Mouse (Mus musculus): ENCODE data around the gene Zfp994. TPM values are rescaled to one million over a fixed set of nuclear protein-coding genes. Genes with fewer than 3 reads are reported as not detected.
"Not testable (repeated sequence)": the region's sequence is repeated elsewhere in the genome, so short reads cannot be mapped to it uniquely, and the experiment has no call there.

The Zfp994 gene
- 0.11 and 0.25 TPM in 2 replicates for polyA plus RNA-seq (2012; rRNA removed)

DNA sequence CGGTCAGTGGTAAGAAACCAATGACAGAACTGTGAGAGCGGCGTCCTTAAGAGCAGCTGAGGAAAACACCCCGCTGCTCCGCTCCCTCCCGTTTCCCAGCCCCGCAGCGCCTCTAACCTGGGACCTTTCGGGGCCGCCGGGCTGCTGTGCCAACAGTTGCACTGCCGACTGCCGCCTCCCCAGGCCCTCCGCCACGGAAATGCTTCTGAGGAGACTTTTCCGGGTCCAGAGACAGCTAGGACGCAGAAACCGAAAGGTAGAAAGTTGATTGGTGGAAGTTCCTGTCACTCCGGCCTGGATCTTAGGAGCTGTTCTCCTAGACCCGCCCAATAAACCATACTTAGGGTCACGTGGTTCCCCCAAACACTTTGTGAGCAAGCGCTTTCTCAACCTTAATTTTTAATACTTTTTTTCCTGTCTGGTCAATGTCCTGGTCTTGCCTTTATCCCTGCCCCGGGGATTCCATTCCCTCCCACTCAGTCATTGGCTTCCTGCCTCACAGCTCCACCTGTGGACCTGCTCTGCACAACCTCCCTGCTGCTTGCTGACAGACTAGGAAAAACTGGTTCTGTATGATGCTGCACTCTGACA lies at the start of gene Zfp994:
TSS of gene Zfp994 (minus strand) at position 195 of the 591 bp plus-strand sequence.
- H3K27me3 ChIP-seq (ENCODE audit: control insufficient read depth, insufficient read depth, low read length); H3K4me1 ChIP-seq (ENCODE audit: control insufficient read depth, insufficient read depth, low read length); H3K36me3 ChIP-seq (ENCODE audit: control insufficient read depth, insufficient read depth, low read length): not testable (repeated sequence)
- Histone ChIP-seq H3K27ac (ENCODE audit: control insufficient read depth, insufficient read depth, low read depth, low read length) (peak within 1 kb of the TSS; percentile 66; the same call in 1 of the 2 replicates), H3K4me3 (ENCODE audit: control insufficient read depth, low read depth, low read length) (peak within 1 kb of the TSS; percentile 91)

DNA sequence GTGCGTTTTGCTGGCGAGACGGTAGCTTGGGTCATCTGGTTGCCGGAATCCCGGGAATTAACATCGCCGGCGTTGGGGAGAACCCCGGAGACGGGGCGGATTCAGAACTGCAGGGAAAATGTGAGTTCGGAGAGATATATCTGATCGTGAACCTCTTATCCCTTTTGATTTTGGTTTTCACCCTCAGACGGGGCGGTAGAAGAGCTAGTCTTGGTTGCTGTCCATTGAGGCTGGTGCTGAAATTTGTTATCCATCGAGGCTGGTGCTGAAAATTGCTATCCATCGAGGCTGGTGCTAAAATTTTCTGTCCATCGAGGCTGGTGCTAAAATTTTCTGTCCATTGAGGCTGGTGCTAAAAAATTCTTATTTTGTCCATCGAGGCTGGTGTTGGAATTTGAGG lies 5.3 kb upstream of the Zfp994 start:
- H3K4me1 ChIP-seq (ENCODE audit: control insufficient read depth, insufficient read depth, low read length); H3K36me3 ChIP-seq (ENCODE audit: control insufficient read depth, insufficient read depth, low read length); H3K4me3 ChIP-seq (ENCODE audit: control insufficient read depth, low read depth, low read length); H3K27me3 ChIP-seq (ENCODE audit: control insufficient read depth, insufficient read depth, low read length); H3K27ac ChIP-seq (ENCODE audit: control insufficient read depth, insufficient read depth, low read depth, low read length): not testable (repeated sequence)

- H3K27ac ChIP-seq (ENCODE audit: control insufficient read depth, insufficient read depth, low read depth, low read length): not testable (repeated sequence)
Measured at GRCm38 (mm10) chr17:22225015-22225414, 401 bp downstream of the Zfp994 start.

DNA sequence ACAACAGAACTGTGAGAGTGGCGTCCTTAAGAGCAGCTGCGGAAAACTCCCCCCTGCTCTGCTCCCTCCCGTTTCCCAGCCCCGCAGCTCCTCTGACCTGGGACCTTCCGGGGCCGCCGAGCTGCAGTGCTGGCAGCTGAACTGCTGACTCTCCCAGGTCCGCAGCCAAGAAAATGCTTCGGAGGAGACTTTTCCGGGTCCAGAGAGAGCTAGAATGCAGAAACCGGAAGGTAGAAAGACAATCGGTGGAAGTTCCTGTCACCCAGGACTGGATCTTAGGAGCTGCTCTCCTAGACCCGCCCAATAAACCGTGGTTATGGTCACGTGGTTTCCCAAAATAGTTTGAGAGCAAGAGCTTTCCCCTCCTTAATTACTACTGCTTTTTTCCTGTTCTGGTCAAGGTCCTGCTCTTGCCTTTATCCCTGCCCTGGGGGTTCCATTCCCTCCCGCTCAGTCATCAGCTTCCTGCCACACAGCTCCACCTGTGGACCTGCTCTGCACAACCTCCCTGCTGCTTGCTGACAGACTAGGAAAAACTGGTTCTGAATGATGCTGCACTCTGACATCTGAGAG lies 59.6 kb downstream of the Zfp994 start, which contains the start of gene Zfp947:
TSS of gene Zfp947 (minus strand) at position 469 of the 573 bp plus-strand sequence.
- not testable (repeated sequence) for H3K4me1 ChIP-seq (ENCODE audit: control insufficient read depth, insufficient read depth, low read length); H3K36me3 ChIP-seq (ENCODE audit: control insufficient read depth, insufficient read depth, low read length); H3K27ac ChIP-seq (ENCODE audit: control insufficient read depth, insufficient read depth, low read depth, low read length); H3K27me3 ChIP-seq (ENCODE audit: control insufficient read depth, insufficient read depth, low read length)
- H3K4me3 ChIP-seq (ENCODE audit: control insufficient read depth, low read depth, low read length): peak within 1 kb of the TSS; percentile 43

More at GRCm38 (mm10) chr17:22225015-22225414, 401 bp downstream of the Zfp994 start:
- H3K4me1 ChIP-seq (ENCODE audit: control insufficient read depth, insufficient read depth, low read length); H3K36me3 ChIP-seq (ENCODE audit: control insufficient read depth, insufficient read depth, low read length); H3K27me3 ChIP-seq (ENCODE audit: control insufficient read depth, insufficient read depth, low read length): not testable (repeated sequence)
- H3K4me3 ChIP-seq (ENCODE audit: control insufficient read depth, low read depth, low read length): peak overlapping the region; percentile 12

DNA sequence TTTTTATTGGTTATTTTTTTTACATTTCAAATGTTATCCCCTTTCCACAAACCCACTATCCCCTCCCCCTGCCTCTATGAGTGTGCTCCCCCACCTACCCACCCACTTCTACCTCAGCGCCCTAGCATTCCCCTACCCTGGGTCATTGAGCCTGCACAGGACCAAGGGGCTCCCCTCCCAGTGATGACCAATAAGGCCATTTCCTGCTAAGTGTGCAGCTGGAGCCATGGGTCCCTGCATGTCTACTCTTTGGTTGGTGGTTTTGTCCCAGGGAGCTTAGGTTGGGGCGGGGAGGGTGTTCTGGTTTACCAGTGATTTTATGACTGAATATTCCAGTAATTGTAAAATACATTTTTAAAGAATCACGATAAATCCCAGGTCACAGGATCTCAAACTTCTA lies 60.1 kb downstream of the Zfp994 start:
- not testable (repeated sequence) for H3K27me3 ChIP-seq (ENCODE audit: control insufficient read depth, insufficient read depth, low read length); H3K36me3 ChIP-seq (ENCODE audit: control insufficient read depth, insufficient read depth, low read length); H3K4me3 ChIP-seq (ENCODE audit: control insufficient read depth, low read depth, low read length); H3K4me1 ChIP-seq (ENCODE audit: control insufficient read depth, insufficient read depth, low read length); H3K27ac ChIP-seq (ENCODE audit: control insufficient read depth, insufficient read depth, low read depth, low read length)

- H3K4me1 ChIP-seq (ENCODE audit: control insufficient read depth, insufficient read depth, low read length); H3K27ac ChIP-seq (ENCODE audit: control insufficient read depth, insufficient read depth, low read depth, low read length); H3K27me3 ChIP-seq (ENCODE audit: control insufficient read depth, insufficient read depth, low read length); H3K36me3 ChIP-seq (ENCODE audit: control insufficient read depth, insufficient read depth, low read length); H3K4me3 ChIP-seq (ENCODE audit: control insufficient read depth, low read depth, low read length): not testable (repeated sequence)
Measured at GRCm38 (mm10) chr17:22153951-22154350, 71.5 kb downstream of the Zfp994 start.

Other genes starting within 250 kb of the Zfp994 start
- gene Zfp947, start 59.4 kb downstream of the Zfp994 start, polyA plus RNA-seq (2012; rRNA removed): 0.04 and 0.06 TPM in 2 replicates
- gene CT030661.1, start 89.2 kb upstream of the Zfp994 start, polyA plus RNA-seq (2012; rRNA removed): 1.4 and 2.0 TPM in 2 replicates
- gene Zfp944, start 135.8 kb upstream of the Zfp994 start, polyA plus RNA-seq (2012; rRNA removed): 2.8 and 3.0 TPM in 2 replicates
- gene Zfp758, start 135.8 kb upstream of the Zfp994 start, polyA plus RNA-seq (2012; rRNA removed): 0.71 and 0.84 TPM in 2 replicates
- gene Zfp946, start 198.6 kb upstream of the Zfp994 start, polyA plus RNA-seq (2012; rRNA removed): 0.54 and 1.0 TPM in 2 replicates